Mouse (Mus musculus): ENCODE measurements around the gene Tmem274. TPM values are rescaled to one million over a fixed set of nuclear protein-coding genes. Genes with fewer than 3 reads are reported as not detected.
A peak's percentile ranks its signal among the peaks of the same experiment; 100 is the strongest.
"Not testable (repeated sequence)": the region's sequence is repeated elsewhere in the genome, so short reads cannot be mapped to it uniquely, and the experiment has no call there.

Tmem274 gene
- total RNA-seq (2018; cell fraction: chromatin; rRNA removed), result not detected
- not detected for total RNA-seq (2018; cell fraction: cytosol; rRNA removed)
- not detected for total RNA-seq (2018; cell fraction: nucleus; rRNA removed)
- polyA plus RNA-seq (2018), result not detected in 3 replicates

DNA sequence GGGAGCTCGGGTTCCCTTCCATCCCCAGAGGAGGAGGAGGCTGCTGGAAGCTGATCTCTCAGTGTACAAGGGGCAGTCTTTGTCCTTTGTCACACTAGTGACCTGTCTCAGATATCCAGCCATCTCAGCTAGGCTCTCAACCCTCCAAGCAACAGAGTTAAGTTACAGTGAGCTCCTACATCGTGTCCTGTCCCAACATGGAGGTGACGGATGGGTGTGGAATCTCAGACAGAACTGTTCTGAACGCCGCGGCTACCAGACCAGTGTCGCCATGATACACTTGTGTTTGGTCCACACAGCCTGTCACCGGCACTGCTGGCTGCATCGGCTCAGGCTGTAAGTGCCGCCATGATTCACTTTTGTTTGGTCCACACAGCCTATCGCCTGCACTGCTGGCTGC is at the start of gene Tmem274:
TSS of gene Tmem274 (plus strand) at position 301 of the 400 bp plus-strand sequence.
- H3K27ac ChIP-seq, result no peak within 1 kb of the TSS
- H3K4me3 ChIP-seq (ENCODE audit: inconsistent target), result no peak within 1 kb of the TSS
- no peaks in the 10 kb centered on the region for H3K79me2 ChIP-seq (ENCODE audit: inconsistent target)
- 95% methylated on average over 11 of the region's 11 CpGs for WGBS (ENCODE audit: missing documents)
- H3K36me3 ChIP-seq (ENCODE audit: inconsistent target), result peaks cover 6% of the 10 kb centered on the region; the same call in 1 of the 2 replicates

DNA sequence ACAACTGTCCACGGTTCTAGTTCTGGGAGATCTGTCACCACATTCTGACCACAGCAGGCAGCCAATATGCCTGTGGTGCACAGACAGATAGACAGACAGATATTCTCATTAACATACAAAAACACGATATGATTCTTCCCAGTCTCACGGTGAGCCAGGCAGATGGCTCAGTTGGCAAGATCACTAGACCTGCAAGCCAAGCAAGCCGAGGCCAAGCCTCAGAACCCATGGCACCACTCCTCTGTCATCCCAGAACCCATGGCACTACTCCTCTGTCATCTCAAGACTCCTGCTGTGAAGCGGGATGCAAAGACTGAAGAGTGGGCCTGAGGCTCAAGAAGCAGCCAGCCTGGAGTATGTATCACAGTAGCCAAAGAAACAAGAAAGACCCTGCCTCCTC is 47.6 kb upstream of the Tmem274 start:
- 97% methylated on average over 5 of the region's 5 CpGs for WGBS (ENCODE audit: missing documents)
- no peak overlapping the region for H3K4me3 ChIP-seq (ENCODE audit: inconsistent target)

DNA sequence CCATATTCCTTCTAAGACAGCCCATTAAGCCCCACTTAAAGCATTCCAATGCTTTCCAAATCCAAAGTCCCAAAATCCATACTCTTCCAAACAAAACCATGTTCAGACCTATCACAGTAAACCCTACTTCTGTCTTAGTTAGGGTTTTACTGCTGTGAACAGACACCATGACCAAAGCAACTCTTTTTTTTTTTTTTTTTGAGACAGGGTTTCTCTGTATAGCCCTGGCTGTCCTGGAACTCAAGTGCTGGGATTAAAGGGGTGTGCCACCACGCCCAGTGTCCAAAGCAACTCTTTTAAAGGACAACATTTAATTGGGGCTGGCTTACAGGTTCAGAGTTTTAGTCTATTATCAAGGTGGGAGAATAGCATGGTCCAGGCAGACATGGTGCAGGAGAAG is 45.3 kb upstream of the Tmem274 start:
- not testable (repeated sequence) for H3K4me3 ChIP-seq (ENCODE audit: inconsistent target); H3K79me2 ChIP-seq (ENCODE audit: inconsistent target); H3K36me3 ChIP-seq (ENCODE audit: inconsistent target); H3K27ac ChIP-seq
- WGBS (ENCODE audit: missing documents), result 92% methylated on average over 1 of the region's 1 CpGs

More for the DNA sequence above, 47.6 kb upstream of the Tmem274 start:
- H3K27ac ChIP-seq, result no peak overlapping the region
- peaks cover 14% of the 10 kb centered on the region for H3K79me2 ChIP-seq (ENCODE audit: inconsistent target)
- no peaks in the 10 kb centered on the region for H3K36me3 ChIP-seq (ENCODE audit: inconsistent target)

DNA sequence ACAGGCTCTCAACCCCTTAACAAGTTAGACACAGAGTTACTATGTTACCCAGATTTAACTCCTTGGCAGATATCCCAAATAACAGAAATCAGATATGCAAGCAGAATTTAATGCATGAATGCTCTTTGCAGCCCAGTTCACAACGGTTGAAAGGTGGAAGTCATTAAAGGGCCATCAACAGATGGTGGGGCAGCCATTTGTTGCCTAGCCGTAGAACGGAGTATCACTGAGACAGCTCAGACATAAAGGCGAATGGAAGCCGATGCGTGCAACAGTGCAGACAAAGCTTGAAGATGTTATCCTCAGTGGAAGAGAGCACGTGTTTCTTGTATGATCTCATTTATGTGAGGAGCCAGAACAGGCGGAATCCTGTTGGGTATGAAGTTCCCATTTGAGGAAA is 36.6 kb upstream of the Tmem274 start:
- no peaks in the 10 kb centered on the region for H3K79me2 ChIP-seq (ENCODE audit: inconsistent target)
- WGBS (ENCODE audit: missing documents), result 83% methylated on average over 7 of the region's 8 CpGs
- no peak overlapping the region for H3K27ac ChIP-seq
- H3K36me3 ChIP-seq (ENCODE audit: inconsistent target), result no peaks in the 10 kb centered on the region
- no peak overlapping the region for H3K4me3 ChIP-seq (ENCODE audit: inconsistent target)

DNA sequence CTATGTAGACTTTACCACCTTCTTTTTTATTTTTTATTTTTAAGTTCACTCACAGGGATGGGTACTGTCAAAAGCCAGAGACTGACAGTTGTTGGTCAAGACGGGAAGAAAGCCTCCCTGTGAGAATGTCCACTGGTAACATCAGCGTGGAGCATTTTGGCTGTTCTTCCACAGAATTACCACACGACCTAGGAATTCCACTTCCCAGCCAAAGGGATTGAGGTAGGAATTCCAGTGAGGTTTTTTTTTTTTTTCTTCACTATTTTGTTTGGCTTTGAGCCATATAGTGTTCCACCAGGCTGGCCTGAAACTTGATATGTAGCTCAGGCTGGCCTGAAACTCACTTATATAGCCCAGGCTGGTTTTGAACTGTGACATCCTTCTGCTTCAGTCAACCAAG is 34.7 kb upstream of the Tmem274 start:
- no peak overlapping the region for H3K4me3 ChIP-seq (ENCODE audit: inconsistent target)
- H3K27ac ChIP-seq, result no peak overlapping the region
- no peaks in the 10 kb centered on the region for H3K36me3 ChIP-seq (ENCODE audit: inconsistent target)
- 97% methylated on average over 3 of the region's 3 CpGs for WGBS (ENCODE audit: missing documents)
- H3K79me2 ChIP-seq (ENCODE audit: inconsistent target), result no peaks in the 10 kb centered on the region

DNA sequence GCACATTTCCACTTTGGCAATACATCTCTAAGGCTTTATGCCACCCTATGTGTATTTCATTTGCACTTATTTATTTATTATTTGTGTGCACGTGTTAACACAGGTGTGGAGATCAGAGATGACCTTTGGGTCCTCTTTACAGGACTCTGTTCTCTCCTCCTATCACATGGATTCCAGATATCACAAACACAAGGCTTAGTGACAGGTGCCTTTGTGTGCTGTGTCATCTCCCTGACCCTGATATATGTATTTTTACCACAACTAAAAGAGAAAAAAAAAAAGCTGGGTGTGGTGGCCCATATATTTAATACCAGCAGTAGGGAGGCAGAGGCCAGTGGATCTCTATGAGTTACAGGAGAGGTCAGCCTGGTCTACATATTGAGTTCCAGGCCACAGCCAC is 32.7 kb upstream of the Tmem274 start:
- WGBS (ENCODE audit: missing documents), result 100% methylated on average over 1 of the region's 1 CpGs
- Histone ChIP-seq H3K36me3 (ENCODE audit: inconsistent target) (no peaks in the 10 kb centered on the region), H3K4me3 (ENCODE audit: inconsistent target) (no peak overlapping the region), H3K79me2 (ENCODE audit: inconsistent target) (no peaks in the 10 kb centered on the region), H3K27ac (no peak overlapping the region)

DNA sequence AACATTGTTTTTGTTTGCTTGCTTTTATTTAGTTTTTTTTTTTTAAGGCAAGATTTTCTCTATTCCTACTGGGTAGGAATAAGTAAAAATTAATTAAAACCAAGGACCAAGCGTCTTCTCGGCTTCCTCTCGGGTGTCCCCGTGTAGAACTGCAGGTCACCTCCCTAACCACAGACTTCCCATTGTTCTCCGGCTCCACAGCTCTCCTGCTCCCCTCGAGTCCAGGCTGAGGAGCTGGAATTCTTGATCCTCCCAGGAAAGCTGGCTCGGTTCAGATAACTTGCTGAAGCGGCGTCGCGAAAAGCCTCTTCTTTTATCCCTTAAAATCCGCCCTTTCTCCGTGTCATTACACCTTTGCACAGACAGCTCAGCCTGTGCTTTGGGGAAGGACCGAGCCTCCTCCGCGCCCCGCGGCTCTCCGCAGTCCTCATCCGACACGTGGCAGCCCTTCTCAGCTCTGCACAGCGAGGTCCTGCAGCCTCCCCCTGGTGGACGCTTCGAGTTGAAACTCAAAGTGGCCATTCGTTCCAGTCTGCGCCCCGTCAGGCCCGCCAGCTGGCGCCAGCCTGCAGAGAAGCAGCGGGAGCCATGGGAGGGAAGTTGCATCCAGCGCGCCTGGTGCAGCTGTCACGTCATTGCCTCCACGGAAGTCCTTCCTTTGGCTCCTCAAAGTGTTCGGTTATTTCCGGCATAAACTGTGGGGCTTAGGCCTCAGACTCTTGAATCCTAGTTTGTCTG is 32.0 kb upstream of the Tmem274 start:
- Histone ChIP-seq H3K27ac (peak overlapping the region; percentile 41), H3K36me3 (ENCODE audit: inconsistent target) (no peaks in the 10 kb centered on the region), H3K79me2 (ENCODE audit: inconsistent target) (no peaks in the 10 kb centered on the region), H3K4me3 (ENCODE audit: inconsistent target) (peak overlapping the region; percentile 19; the same call in 1 of the 2 replicates)
- WGBS (ENCODE audit: missing documents), result 2% methylated on average over 36 of the region's 36 CpGs

DNA sequence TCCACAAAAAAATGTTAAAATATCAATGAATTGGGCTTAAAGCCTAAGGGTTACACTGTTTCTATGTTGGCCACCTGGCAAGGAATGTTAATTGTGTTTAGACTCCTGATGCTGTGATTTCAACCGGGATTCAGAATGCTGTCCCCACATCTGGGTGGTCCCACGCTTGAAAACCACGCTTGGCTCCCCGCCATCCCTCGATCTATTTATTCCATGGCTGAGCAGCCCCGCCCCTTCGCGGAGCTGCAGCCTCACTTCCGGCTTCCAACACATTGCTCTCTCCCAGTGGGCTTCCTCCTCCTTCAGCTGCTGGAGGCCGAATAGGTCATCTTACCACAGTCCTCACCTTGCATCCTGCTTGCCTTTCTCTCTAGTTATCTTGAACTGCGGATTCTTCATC is 31.3 kb upstream of the Tmem274 start:
- 15% methylated on average over 10 of the region's 11 CpGs for WGBS (ENCODE audit: missing documents)
- H3K4me3 ChIP-seq (ENCODE audit: inconsistent target), result no peak overlapping the region
- H3K79me2 ChIP-seq (ENCODE audit: inconsistent target), result no peaks in the 10 kb centered on the region
- no peaks in the 10 kb centered on the region for H3K36me3 ChIP-seq (ENCODE audit: inconsistent target)
- H3K27ac ChIP-seq, result peak overlapping the region; percentile 41

DNA sequence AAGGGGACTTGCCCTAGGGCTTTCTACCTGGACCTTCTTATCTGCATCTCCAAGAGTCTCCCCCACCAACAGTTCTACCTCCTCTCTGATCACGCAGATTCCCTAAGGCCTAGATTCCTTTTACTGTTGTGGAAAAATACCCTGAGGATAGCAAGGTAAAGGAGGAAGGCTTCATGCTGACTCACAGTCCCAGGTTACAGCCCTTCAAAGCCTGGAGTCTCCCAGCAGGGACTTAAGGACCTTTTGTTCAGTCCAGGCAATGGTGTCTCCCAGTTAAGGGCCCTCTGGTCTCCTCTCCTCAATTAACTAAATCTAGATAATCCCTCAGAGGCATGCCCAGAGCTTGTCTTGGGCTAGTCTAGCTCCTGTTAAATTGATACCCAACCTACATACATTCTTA is 30.9 kb upstream of the Tmem274 start:
- WGBS (ENCODE audit: missing documents), result 100% methylated on average over 1 of the region's 1 CpGs
- Histone ChIP-seq H3K27ac (no peak overlapping the region), H3K4me3 (ENCODE audit: inconsistent target) (no peak overlapping the region), H3K36me3 (ENCODE audit: inconsistent target) (no peaks in the 10 kb centered on the region), H3K79me2 (ENCODE audit: inconsistent target) (no peaks in the 10 kb centered on the region)

DNA sequence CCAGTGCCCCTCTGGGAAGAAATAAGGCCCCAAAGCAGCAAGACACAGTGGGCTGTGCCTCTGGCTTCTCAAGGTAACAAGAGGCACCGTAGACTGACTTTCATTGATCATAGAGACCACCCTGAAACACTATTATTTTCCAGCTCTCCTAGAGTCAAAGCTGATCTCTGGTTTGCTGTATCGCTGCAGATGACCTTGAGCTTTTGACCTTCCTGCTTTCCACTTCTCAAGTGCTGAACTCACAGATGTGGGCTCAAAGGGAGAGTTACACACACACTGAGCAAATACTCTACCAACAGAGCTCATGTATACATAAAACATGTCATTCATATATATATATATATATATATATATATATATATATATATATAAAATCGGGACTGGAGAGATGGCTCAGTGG is 26.5 kb upstream of the Tmem274 start:
- no peak overlapping the region for H3K27ac ChIP-seq
- no peak overlapping the region for H3K4me3 ChIP-seq (ENCODE audit: inconsistent target)
- 91% methylated on average over 2 of the region's 3 CpGs for WGBS (ENCODE audit: missing documents)
- H3K79me2 ChIP-seq (ENCODE audit: inconsistent target), result no peaks in the 10 kb centered on the region
- H3K36me3 ChIP-seq (ENCODE audit: inconsistent target), result no peaks in the 10 kb centered on the region

DNA sequence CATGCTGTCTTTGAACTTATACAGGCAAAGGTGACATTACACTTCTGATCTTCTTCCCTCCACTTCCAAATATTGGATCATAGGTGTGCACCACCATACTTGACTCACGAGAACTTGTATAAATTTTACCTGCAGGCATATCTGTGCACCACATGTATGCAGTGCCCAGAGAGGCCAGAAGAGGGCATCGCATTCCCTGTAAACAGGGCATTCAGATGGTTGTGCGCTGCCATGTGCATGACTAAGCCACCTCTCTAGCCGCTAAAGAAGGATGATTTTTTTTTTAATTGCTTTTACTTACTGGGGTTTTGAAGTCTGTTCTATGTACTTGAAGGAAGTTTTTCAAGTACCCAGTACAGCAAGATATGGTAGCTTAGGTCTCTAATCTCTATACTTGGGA is 23.5 kb upstream of the Tmem274 start:
- H3K36me3 ChIP-seq (ENCODE audit: inconsistent target), result no peaks in the 10 kb centered on the region
- no peaks in the 10 kb centered on the region for H3K79me2 ChIP-seq (ENCODE audit: inconsistent target)
- no peak overlapping the region for H3K4me3 ChIP-seq (ENCODE audit: inconsistent target)
- WGBS (ENCODE audit: missing documents), result 64% methylated on average over 4 of the region's 4 CpGs
- H3K27ac ChIP-seq, result no peak overlapping the region

DNA sequence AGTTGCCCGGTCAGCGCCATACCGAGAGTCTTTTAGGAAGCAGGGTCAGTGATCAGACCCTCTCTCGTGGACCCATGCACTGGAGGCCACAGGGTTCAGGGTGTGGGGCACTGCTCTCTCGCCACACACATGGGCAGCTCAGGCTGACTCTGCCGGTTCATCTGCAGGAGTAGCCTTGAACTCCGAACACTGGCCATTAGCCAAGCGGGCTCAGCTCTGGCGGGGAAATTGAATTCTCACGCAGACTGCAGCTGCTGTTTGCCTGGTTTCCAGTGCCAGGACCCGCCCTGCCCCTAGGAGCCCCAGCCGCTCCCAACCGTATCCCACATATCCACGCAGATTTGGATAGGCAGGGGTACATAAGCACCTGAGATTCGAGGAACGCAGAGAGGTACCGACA is 22.9 kb upstream of the Tmem274 start:
- H3K4me3 ChIP-seq (ENCODE audit: inconsistent target), result no peak overlapping the region
- H3K79me2 ChIP-seq (ENCODE audit: inconsistent target), result no peaks in the 10 kb centered on the region
- no peak overlapping the region for H3K27ac ChIP-seq
- H3K36me3 ChIP-seq (ENCODE audit: inconsistent target), result no peaks in the 10 kb centered on the region
- 90% methylated on average over 17 of the region's 17 CpGs for WGBS (ENCODE audit: missing documents)

DNA sequence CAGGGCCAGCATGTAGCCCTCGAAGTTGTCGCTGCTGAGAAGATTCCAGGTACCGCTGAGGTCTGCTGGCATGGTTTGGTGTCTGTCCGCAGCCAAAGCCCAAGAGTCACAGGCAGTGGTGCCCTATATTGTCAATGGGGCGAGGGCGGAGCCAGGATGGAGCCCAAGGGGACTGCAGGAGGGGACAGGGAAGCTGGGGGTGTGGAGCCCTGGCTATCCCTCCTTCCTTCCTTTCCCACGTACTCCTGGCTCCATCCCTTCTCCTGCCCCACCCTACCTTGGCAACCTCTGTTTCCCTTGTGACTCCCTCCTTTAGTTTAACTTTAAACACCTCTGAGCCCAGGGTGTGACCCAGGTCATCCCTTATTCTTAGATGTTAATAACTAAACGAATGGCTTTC is 22.3 kb upstream of the Tmem274 start, which contains the start of gene Rbp7:
TSS of gene Rbp7 (minus strand) at position 100 of the 400 bp plus-strand sequence.
- Histone ChIP-seq H3K79me2 (ENCODE audit: inconsistent target) (no peaks in the 10 kb centered on the region), H3K27ac (no peak within 1 kb of the TSS), H3K4me3 (ENCODE audit: inconsistent target) (no peak within 1 kb of the TSS), H3K36me3 (ENCODE audit: inconsistent target) (no peaks in the 10 kb centered on the region)
- WGBS (ENCODE audit: missing documents), result 85% methylated on average over 6 of the region's 8 CpGs

DNA sequence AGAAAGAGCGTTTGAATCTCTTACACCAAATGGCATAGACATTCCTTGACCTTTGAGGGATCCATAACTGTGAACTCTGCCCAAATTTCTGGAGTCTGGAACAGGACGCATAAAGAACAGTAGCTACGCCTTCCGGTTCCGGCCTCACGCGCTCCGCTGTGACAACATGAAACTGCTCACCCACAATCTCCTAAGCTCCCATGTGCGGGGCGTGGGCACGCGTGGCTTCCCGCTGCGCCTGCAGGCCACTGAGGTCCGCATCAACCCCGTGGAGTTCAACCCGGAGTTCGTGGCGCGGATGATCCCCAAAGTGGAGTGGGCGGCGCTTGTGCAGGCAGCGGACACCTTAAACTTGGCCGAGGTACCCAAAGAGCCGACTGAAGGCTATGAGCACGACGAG is 20.0 kb upstream of the Tmem274 start:
- not testable (repeated sequence) for H3K79me2 ChIP-seq (ENCODE audit: inconsistent target); H3K27ac ChIP-seq; H3K36me3 ChIP-seq (ENCODE audit: inconsistent target); H3K4me3 ChIP-seq (ENCODE audit: inconsistent target)
- 100% methylated on average over 8 of the region's 27 CpGs for WGBS (ENCODE audit: missing documents)

DNA sequence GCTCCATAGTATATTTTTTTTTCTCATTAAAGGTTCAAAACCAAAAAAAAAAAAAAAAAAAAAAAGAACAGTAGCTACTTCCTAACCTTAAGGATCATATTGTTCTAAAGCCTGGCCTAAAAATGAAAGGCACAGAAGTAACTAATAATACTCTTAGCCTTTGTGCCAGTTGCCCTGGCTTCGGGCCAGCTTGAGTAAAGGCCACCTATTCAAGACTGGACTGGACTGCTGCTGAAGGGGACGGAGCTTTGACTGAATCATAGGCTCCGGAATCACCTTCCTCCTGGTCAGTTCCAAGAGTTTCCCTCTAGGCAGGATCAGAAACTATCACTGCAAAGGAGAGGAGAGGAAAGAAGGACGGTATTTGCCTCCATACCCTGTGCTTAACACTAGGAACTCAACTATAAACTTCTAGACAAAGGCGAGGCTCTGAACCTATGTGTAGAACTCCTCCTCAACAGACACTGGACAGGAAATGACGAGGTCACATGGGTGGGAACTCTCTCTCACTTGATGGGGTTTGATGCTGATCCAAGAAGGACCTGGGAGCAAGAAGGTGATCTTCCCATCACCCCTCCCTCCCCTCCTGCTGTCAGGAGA is 19.2 kb upstream of the Tmem274 start:
- Histone ChIP-seq H3K27ac (no peak overlapping the region), H3K79me2 (ENCODE audit: inconsistent target) (no peaks in the 10 kb centered on the region), H3K4me3 (ENCODE audit: inconsistent target) (no peak overlapping the region), H3K36me3 (ENCODE audit: inconsistent target) (no peaks in the 10 kb centered on the region)
- whole genome bisulfite sequencing (ENCODE audit: missing documents), result 90% methylated on average over 6 of the region's 6 CpGs
